Mouse (Mus musculus) hindbrain, embryonic 13.5 days (tissue): ENCODE measurements around the gene Adh6a. TPM values are rescaled to one million over a fixed set of nuclear protein-coding genes. Genes with fewer than 3 reads are reported as not detected.
A peak's percentile ranks its signal among the peaks of the same experiment; 100 is the strongest.

Source experiments
- ATAC-seq: fragments of 200-750 bp; cut with Nextera tagmentation; 2 replicates; pipeline ENCODE4 v1.8.0; 2017; ENCODE audit warnings: moderate TSS enrichment; ENCODE audit not compliant: low FRiP score
- H3K27ac ChIP-seq: fragments of 300-500 bp; sonication (generic); 2 replicates; pipeline ENCODE4 v1.5.1; 2015; ENCODE audit warnings: inconsistent platforms, mild to moderate bottlenecking, moderate library complexity
- H3K27me3 ChIP-seq: fragments of 300-500 bp; sonication (generic); 2 replicates; pipeline ENCODE4 v1.6.1; 2015; ENCODE audit warnings: mild to moderate bottlenecking, inconsistent platforms
- H3K36me3 ChIP-seq: fragments of 300-500 bp; sonication (generic); 2 replicates; pipeline ENCODE4 v1.6.1; 2015; ENCODE audit warnings: mild to moderate bottlenecking, inconsistent platforms
- H3K4me1 ChIP-seq: fragments of 300-500 bp; sonication (generic); replicated peaks from 2 replicates; pipeline ENCODE4 v1.6.1; 2015; ENCODE audit warnings: inconsistent platforms
- H3K4me2 ChIP-seq: fragments of 300-500 bp; sonication (generic); 2 replicates; pipeline ENCODE4 v1.6.1; 2015; ENCODE audit warnings: inconsistent platforms, mild to moderate bottlenecking, moderate library complexity
- H3K4me3 ChIP-seq: fragments of 300-500 bp; sonication (generic); 2 replicates; pipeline ENCODE4 v1.5.1; 2015; ENCODE audit warnings: mild to moderate bottlenecking, inconsistent platforms
- H3K9ac ChIP-seq: fragments of 300-500 bp; sonication (generic); 2 replicates; pipeline ENCODE4 v1.6.1; 2015; ENCODE audit warnings: mild to moderate bottlenecking, inconsistent platforms
- H3K9me3 ChIP-seq: fragments of 300-500 bp; sonication (generic); 2 replicates; pipeline ENCODE4 v1.6.1; 2016; ENCODE audit warnings: inconsistent platforms
- WGBS: fragments of 180-500 bp; shearing (Covaris S2); methylation state at CpG from one replicate; pipeline ENCODE4 v1.1.7; 2015; 5-methylcytosine and 5-hydroxymethylcytosine counted together
- polyA plus RNA-seq: library from polyadenylated mRNA; unstranded; fragments of >200 nt; fragmentation: Nextera tagmentation; extraction: Ambion mirVana; gene quantifications from 2 replicates; pipeline ENCODE4 v1.2.1, GENCODE M21; 2015

Gene Adh6a
- polyA plus RNA-seq, 1 experiment from 2014 or later, result not detected

DNA sequence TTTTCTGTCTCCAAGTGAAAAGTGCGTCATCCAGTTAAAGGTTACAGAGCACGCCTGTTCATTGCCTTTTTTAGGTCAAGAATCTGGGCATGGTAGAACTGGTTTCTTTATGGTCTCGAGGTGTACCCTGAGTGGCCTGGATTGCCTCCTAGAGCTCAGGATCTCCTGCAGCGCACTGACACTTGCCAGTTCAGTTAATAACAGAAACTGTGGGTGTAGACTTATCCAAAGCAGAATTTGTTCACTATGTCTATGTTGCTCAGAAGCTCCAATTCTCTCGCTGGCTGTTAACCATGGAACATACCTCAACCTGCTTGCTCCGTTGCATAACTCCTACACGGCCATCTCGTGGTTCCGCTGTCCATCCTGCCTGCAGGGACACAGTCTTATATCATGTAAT is 13.0 kb upstream of the Adh6a start:
- no peak overlapping the region for H3K9ac ChIP-seq
- ATAC-seq, result no peak
- H3K4me1 ChIP-seq, result no peaks in the 10 kb centered on the region
- 95% methylated on average over 9 of the region's 9 CpGs for WGBS
- H3K27ac ChIP-seq, result no peak overlapping the region
- H3K9me3 ChIP-seq, result peaks cover 14% of the 10 kb centered on the region; the same call in 1 of the 2 replicates
- no peaks in the 10 kb centered on the region for H3K36me3 ChIP-seq
- H3K4me2 ChIP-seq, result no peak overlapping the region
- H3K27me3 ChIP-seq, result no peaks in the 10 kb centered on the region
- H3K4me3 ChIP-seq, result no peak overlapping the region

DNA sequence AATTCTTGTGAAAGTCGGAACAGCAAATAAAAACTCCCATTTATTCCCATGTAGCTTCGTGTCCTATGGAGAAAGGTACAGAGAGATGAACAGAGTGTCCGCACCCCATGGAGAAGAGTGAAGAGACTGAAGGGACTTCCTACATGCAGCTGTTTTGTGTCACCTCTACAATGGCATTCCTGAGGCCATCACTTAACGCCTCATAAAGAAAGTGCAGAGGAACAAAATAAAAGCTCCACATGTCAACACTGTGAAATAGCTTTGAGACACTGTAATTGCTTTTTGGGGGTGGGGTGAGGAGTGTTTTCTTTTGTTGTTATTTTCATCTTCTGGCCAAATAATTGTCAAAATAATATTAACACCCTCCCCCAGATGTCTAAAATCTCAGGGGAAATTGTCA is 10.4 kb upstream of the Adh6a start:
- peaks cover 4% of the 10 kb centered on the region; the same call in 1 of the 2 replicates for H3K4me1 ChIP-seq

DNA sequence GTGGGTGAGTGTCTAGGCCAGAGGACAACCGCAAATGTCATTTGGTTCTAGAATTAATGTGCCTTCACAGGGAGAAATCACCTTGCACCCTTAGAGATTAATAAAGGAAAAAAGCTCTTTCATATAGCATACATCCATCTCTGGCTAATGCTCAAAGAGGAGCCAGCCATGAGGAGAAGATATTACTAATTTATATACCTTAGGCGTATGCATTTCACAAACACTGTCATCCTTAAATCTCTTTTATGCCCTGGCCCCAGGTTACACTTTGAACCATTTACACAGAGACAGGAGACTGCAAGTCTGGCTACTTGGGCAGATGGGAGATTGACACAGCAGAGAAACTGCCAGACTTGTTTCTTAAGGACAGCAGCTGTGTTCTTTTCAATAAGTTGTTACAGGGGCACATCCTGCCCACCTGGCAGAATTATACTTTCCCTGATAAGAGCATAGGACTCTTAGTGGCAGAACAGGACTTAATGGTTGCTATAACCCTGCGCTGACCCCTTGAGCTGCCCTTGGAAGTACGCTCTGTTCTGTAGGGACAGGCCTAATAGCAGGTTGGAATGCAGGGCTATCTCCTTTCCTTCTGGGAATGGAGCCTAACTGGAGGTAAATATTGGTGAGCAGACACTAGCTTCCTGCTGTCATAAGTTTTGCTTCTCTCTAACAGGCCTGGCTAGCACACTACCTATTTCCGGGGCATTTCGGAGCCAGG is 9.2 kb upstream of the Adh6a start:
- Histone ChIP-seq H3K4me3 (no peak overlapping the region), H3K27ac (no peak overlapping the region), H3K4me2 (no peak overlapping the region), H3K4me1 (peaks cover 4% of the 10 kb centered on the region; the same call in 1 of the 2 replicates), H3K27me3 (no peaks in the 10 kb centered on the region), H3K9ac (no peak overlapping the region), H3K36me3 (no peaks in the 10 kb centered on the region), H3K9me3 (no peaks in the 10 kb centered on the region)
- ATAC-seq, result no peak
- 91% methylated on average over 6 of the region's 6 CpGs for WGBS

More for the DNA sequence above, 10.4 kb upstream of the Adh6a start:
- no peaks in the 10 kb centered on the region for H3K27me3 ChIP-seq
- no peak for ATAC-seq
- H3K4me2 ChIP-seq, result no peak overlapping the region
- WGBS, result 57% methylated on average over 4 of the region's 4 CpGs
- H3K9ac ChIP-seq, result no peak overlapping the region
- H3K9me3 ChIP-seq, result peaks cover 8% of the 10 kb centered on the region; the same call in 1 of the 2 replicates
- H3K27ac ChIP-seq, result no peak overlapping the region
- H3K4me3 ChIP-seq, result no peak overlapping the region
- H3K36me3 ChIP-seq, result no peaks in the 10 kb centered on the region

DNA sequence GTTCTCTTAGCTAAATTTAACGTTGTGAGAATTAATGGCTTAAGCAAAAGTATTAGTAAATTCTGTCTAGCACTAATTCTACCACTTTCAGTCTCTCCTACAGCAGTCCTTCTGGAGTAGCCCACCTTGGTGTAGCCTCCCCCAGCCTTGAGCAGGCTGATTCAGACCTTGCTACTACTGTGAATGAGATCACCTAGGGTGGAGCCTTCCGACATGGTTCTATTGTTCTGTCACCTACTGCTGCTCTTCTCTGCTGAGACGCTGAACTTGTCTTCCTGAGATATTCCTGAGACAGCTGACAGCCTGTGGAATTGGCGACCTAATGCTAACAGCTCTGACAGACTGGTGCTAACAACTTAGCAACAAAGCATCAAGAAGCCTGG is 8.6 kb upstream of the Adh6a start:
- H3K27ac ChIP-seq, result no peak overlapping the region
- no peak overlapping the region for H3K9ac ChIP-seq
- no peak overlapping the region for H3K4me2 ChIP-seq
- H3K36me3 ChIP-seq, result no peaks in the 10 kb centered on the region
- H3K9me3 ChIP-seq, result no peaks in the 10 kb centered on the region
- H3K4me3 ChIP-seq, result no peak overlapping the region
- no peaks in the 10 kb centered on the region for H3K27me3 ChIP-seq
- peaks cover 4% of the 10 kb centered on the region; the same call in 1 of the 2 replicates for H3K4me1 ChIP-seq
- WGBS, result 49% methylated on average over 4 of the region's 4 CpGs
- ATAC-seq, result no peak

DNA sequence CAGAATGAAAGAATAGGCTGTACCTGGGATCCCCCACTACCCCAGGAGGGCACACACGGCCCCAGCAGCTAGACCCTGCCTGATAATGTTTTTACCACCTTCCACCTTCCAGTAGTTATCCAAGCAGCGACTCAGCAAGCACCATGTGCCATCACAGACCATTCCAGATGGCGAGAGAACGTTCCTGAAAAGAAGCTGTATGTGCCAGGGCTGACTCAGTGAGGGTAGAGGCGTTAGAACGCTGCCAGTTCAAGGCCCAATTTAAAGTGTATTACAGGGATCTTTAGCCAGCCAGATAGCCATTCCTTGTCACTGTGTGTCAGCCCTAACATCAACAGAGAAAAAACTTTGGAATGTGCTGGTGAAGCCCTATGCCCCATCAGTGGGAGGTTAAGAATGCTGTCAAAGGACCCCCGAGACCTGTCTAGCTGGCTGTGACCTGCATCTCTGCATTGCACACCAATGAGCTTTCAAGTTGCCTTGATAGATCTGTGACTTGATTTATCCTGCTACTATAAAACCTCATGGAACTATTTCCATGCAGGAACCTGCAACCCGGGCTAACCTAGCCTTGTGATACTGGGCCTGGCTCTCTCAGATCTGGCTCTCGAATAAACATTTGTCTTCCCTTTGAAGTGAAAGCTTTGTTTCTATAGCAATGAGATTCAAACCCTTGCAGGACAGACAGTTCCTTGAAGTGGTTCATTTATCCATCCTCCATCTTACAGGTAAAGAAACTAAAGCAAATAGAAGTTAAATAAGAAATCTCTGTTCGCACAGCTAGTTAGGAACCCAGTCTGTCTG is 7.4 kb upstream of the Adh6a start:
- no peak overlapping the region for H3K4me2 ChIP-seq
- no peaks in the 10 kb centered on the region for H3K27me3 ChIP-seq
- WGBS, result 76% methylated on average over 10 of the region's 10 CpGs
- no peaks in the 10 kb centered on the region for H3K9me3 ChIP-seq
- no peak for ATAC-seq
- H3K27ac ChIP-seq, result no peak overlapping the region
- H3K9ac ChIP-seq, result no peak overlapping the region
- no peak overlapping the region for H3K4me3 ChIP-seq
- H3K4me1 ChIP-seq, result peaks cover 4% of the 10 kb centered on the region; the same call in 1 of the 2 replicates
- H3K36me3 ChIP-seq, result no peaks in the 10 kb centered on the region

DNA sequence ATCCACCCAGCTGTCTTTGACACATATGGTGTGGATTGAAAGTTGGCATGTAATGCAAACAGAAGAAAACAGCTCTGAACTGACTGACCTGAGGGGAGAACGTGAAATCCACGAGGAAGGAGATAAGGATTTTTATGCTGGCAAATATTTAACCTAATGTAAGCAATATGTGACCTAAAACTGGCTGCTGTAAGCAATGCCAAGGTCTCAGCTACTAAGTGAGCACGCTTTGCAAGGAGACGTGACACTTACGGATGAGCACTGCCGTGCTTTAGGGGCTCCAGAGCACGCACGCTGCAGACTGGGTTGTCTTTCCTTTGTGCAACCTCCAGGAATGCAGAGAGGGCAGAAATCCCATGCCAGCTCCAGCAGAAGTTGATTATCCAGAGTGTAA is 6.8 kb upstream of the Adh6a start:
- Histone ChIP-seq H3K27me3 (no peaks in the 10 kb centered on the region), H3K27ac (0 out of 2 replicates have a peak overlapping the region, but pooled peaks have one; percentile 18), H3K4me1 (peaks cover 4% of the 10 kb centered on the region; the same call in 1 of the 2 replicates), H3K9ac (no peak overlapping the region), H3K9me3 (no peaks in the 10 kb centered on the region), H3K4me2 (no peak overlapping the region), H3K36me3 (no peaks in the 10 kb centered on the region), H3K4me3 (no peak overlapping the region)
- WGBS, result 45% methylated on average over 8 of the region's 8 CpGs
- 0 out of 2 replicates have a peak, but pooled peaks have one; percentile 46 for ATAC-seq

DNA sequence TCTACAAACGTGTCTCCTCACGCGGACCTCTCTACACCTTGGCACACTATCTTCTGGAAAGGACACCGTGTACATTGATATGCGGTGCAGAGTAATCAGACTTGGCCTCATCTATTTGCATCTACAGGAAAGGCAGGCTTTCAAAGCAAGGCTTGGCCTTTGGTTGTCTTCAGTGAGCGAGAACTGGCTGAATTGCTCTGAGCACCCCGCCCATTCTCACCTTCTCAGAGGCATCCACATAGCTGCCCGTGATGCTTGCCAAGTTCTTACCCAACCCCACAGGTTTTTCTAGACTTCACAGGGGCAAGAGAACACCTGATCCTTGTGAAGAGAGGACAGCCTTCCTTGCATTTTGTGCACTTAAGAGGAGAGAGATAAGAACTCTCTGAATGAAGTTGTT is 3.2 kb upstream of the Adh6a start:
- no peak overlapping the region for H3K27ac ChIP-seq
- WGBS, result 95% methylated on average over 8 of the region's 8 CpGs
- no peak for ATAC-seq
- no peaks in the 10 kb centered on the region for H3K9me3 ChIP-seq
- peaks cover 4% of the 10 kb centered on the region; the same call in 1 of the 2 replicates for H3K4me1 ChIP-seq
- no peak overlapping the region for H3K4me2 ChIP-seq
- H3K4me3 ChIP-seq, result no peak overlapping the region
- no peak overlapping the region for H3K9ac ChIP-seq
- no peaks in the 10 kb centered on the region for H3K27me3 ChIP-seq
- H3K36me3 ChIP-seq, result no peaks in the 10 kb centered on the region

DNA sequence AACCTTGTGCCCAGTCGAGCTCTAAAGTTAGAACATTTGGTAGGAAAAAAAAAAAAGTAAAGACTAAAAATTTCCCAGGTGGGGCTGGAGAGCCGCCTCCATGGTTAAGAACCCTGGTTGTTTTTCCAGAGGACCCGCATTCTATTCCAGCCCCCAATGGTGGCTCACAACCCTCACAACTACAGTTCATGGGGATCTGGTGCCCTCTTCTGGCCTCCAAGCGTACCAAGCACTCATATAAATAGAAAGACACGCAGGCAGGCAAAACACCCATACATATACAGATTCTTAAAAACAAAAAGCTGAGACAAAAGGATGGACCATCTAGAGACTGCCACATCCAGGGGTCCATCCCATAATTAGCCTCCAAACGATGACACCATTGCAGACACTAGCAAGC is 2.1 kb upstream of the Adh6a start:
- no peaks in the 10 kb centered on the region for H3K27me3 ChIP-seq
- ATAC-seq, result no peak
- no peaks in the 10 kb centered on the region for H3K9me3 ChIP-seq
- no peak overlapping the region for H3K9ac ChIP-seq
- peaks cover 4% of the 10 kb centered on the region; the same call in 1 of the 2 replicates for H3K4me1 ChIP-seq
- no peaks in the 10 kb centered on the region for H3K36me3 ChIP-seq
- no peak overlapping the region for H3K27ac ChIP-seq
- H3K4me3 ChIP-seq, result no peak overlapping the region
- H3K4me2 ChIP-seq, result no peak overlapping the region
- 82% methylated on average over 6 of the region's 6 CpGs for WGBS

DNA sequence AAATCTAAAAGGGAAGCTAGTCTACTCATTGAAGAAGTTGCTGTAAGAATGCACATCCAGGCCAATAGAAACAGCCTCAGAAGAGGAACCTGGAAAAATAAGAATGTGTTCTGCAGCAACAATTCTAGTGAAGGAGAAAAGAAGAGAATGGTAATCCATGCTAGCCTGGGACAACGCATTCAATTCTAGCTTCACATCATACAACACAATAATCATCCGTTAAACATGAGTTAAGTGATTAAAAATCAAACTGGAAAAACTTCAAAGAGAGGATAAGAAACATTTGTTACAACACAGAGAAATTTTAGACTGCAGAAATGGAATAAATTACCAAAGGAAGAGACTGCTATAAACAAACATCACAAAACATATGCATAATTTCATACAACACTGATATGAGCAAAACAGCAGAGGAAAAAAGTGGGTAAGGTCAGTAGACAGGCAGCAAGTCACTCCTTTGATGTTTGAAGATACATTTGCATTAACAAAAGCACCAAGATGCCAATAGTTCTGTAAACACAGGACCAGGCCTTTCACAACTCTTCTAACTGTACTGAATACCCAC is 3.9 kb downstream of the Adh6a start:
- H3K4me3 ChIP-seq, result no peak overlapping the region
- H3K27ac ChIP-seq, result no peak overlapping the region
- no peaks in the 10 kb centered on the region for H3K4me1 ChIP-seq
- no peak for ATAC-seq
- H3K9me3 ChIP-seq, result no peaks in the 10 kb centered on the region
- WGBS, result 86% methylated on average over 2 of the region's 2 CpGs
- H3K36me3 ChIP-seq, result no peaks in the 10 kb centered on the region
- H3K4me2 ChIP-seq, result no peak overlapping the region
- H3K27me3 ChIP-seq, result no peaks in the 10 kb centered on the region
- no peak overlapping the region for H3K9ac ChIP-seq

DNA sequence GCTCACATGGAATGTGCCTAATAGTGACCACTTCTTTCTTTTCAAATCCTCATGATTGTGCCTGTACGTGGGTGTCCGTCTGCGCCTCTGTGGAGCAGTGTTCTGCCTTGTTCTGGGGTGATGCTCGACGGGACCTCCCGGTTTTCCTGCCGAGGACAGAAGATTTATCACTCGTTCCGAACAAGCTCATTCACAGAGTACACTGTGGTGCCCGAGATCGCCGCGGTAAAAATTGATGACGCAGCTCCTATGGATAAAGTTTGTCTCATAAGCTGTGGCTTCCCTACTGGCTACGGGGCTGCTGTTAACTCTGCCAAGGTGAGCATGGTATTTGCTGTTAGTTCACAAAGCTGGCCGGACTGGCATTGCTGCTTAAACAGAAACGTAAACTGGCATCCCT is 11.9 kb downstream of the Adh6a start:
- no peak overlapping the region for H3K27ac ChIP-seq
- ATAC-seq, result no peak
- no peaks in the 10 kb centered on the region for H3K27me3 ChIP-seq
- WGBS, result 91% methylated on average over 17 of the region's 17 CpGs
- H3K4me1 ChIP-seq, result no peaks in the 10 kb centered on the region
- H3K4me3 ChIP-seq, result no peak overlapping the region
- H3K9me3 ChIP-seq, result peaks cover 6% of the 10 kb centered on the region; the same call in 1 of the 2 replicates
- no peaks in the 10 kb centered on the region for H3K36me3 ChIP-seq
- H3K9ac ChIP-seq, result no peak overlapping the region
- no peak overlapping the region for H3K4me2 ChIP-seq

DNA sequence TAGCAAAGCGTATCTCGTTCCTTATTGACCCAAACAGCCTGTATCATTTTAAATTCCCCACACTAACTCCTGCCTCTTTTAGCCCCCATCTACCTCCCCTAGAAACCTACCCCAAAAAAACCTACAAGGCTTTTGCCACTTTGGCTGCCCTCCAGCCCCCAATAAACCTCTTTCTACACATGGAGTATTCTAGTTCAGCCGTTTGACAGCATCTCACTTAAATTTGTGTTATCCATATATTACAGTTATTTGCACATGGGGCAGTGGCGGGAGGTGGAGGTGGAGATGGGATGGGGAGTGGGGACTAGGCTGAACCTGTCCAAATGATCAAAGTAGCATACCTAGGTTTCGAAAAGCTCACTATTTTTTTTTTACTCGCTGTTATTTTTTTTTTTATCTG is 12.4 kb downstream of the Adh6a start:
- ATAC-seq, result no peak
- 89% methylated on average over 6 of the region's 6 CpGs for WGBS
- Histone ChIP-seq H3K27me3 (no peaks in the 10 kb centered on the region), H3K36me3 (no peaks in the 10 kb centered on the region), H3K4me3 (no peak overlapping the region), H3K9ac (no peak overlapping the region), H3K4me1 (no peaks in the 10 kb centered on the region), H3K9me3 (peaks cover 6% of the 10 kb centered on the region; the same call in 1 of the 2 replicates), H3K27ac (no peak overlapping the region), H3K4me2 (no peak overlapping the region)

DNA sequence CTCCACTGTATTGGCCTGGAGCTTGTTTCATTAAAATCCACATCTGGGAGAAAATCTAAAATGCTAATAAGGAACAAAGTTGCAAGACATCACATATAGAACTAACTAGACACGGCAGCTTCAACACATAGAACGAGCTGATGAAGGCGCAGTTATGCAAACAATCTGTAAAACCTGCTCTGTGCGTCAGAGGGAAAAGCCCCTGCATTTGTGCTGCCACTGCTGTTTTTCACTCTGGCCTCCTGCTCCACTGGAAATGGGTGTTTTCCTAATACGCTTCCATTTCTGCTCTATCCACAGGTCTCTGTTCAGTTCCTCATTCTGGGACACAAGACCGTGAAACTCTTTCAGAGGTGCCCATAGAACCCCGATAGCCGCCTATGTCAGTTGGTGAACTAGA is 20.8 kb downstream of the Adh6a start:
- H3K27ac ChIP-seq, result no peak overlapping the region
- WGBS, result 93% methylated on average over 8 of the region's 8 CpGs
- no peaks in the 10 kb centered on the region for H3K27me3 ChIP-seq
- no peaks in the 10 kb centered on the region for H3K4me1 ChIP-seq
- no peak for ATAC-seq
- H3K4me3 ChIP-seq, result no peak overlapping the region
- H3K36me3 ChIP-seq, result no peaks in the 10 kb centered on the region
- H3K9ac ChIP-seq, result no peak overlapping the region
- no peaks in the 10 kb centered on the region for H3K9me3 ChIP-seq
- no peak overlapping the region for H3K4me2 ChIP-seq
